Comparison of ENCODE assay signal across 8 mouse cellular contexts in genomic region chr6:137872055-137872735, GRCm38 (mm10).
DNase-seq lines count a peak whose midpoint lies in the region; ATAC-seq lines count a peak whose summit lies in the region.

No protein-coding gene starts in this region.

- H3K4me1 ChIP-seq in hindbrain, embryonic 15.5 days (replicated peaks): no peaks in the 10 kb centered on the region

- no peaks in the 10 kb centered on the region for H3K36me3 ChIP-seq in hindbrain, embryonic 15.5 days

- H3K9ac ChIP-seq in hindbrain, embryonic 15.5 days: no peak overlapping the region

- ATAC-seq in hindbrain, embryonic 15.5 days (ENCODE audit: low FRiP score, low read depth): 0 out of 2 replicates have a peak, but pooled peaks have one; percentile 45

- DNase-seq in Muller cell, postnatal 12 days (ENCODE audit: inconsistent ontology term): peak; percentile 34
- peak; percentile 76 for DNase-seq in cerebellum, postnatal 10 days
- DNase-seq in frontal cortex, postnatal 10 days (ENCODE audit: low spot score in 2 of 2): peak; percentile 27 to 60
- DNase-seq in layer of hippocampus, postnatal 14 days (ENCODE audit: low spot score in 2 of 2): peak; percentile 79 to 87
- peak; percentile 71 for DNase-seq in lung, postnatal 14 days
- DNase-seq in right cerebral cortex, adult 18-20 months: peak; percentile 73
- no peak for DNase-seq in spleen, postnatal 4 days (ENCODE audit: low spot score in 2 of 2)

- no peak overlapping the region for H3K27ac ChIP-seq in hindbrain, embryonic 15.5 days (replicated peaks)

- H3K27me3 ChIP-seq in hindbrain, embryonic 15.5 days: no peaks in the 10 kb centered on the region

- no peaks in the 10 kb centered on the region for H3K9me3 ChIP-seq in hindbrain, embryonic 15.5 days

- H3K4me3 ChIP-seq in hindbrain, embryonic 15.5 days: no peak overlapping the region

- peak overlapping the region; percentile 31; the same call in 1 of the 2 replicates for H3K4me2 ChIP-seq in hindbrain, embryonic 15.5 days

- WGBS in hindbrain, embryonic 15.5 days: 36% methylated on average over 17 of the region's 17 CpGs

Comparison
In these comparisons a context has a peak if more than half of its experiments do, and no peak if none do; other contexts are left out.
1. DNase-seq: peak in Muller cell, postnatal 12 days (single experiment), cerebellum, postnatal 10 days (2 of 2), frontal cortex, postnatal 10 days (2 of 2), layer of hippocampus, postnatal 14 days (2 of 2), lung, postnatal 14 days (single experiment) and right cerebral cortex, adult 18-20 months (single experiment); none in spleen, postnatal 4 days (0 of 2).